Mouse (Mus musculus) neural tube, embryonic 11.5 days (tissue): ENCODE data around the gene Rasgrp4. TPM values are rescaled to one million over a fixed set of nuclear protein-coding genes. Genes with fewer than 3 reads are reported as not detected.

ENCODE experiments used
- ATAC-seq: fragments of 200-750 bp; cut with Nextera tagmentation; 2 replicates; pipeline ENCODE4 v1.8.0; 2017; ENCODE audit warnings: moderate number of reproducible peaks, mild to moderate bottlenecking, moderate TSS enrichment, moderate library complexity; ENCODE audit not compliant: insufficient read depth, low FRiP score, low TSS enrichment
- DNase-seq: peaks from one replicate; pipeline ENCODE4 v3.0.0-alpha.2; 2015; ENCODE audit warnings: low spot score
- H3K27ac ChIP-seq: fragments of 300-500 bp; sonication (generic); 2 replicates; pipeline ENCODE4 v1.5.1; 2014; ENCODE audit warnings: low read depth, mild to moderate bottlenecking, low read length
- H3K27me3 ChIP-seq: fragments of 300-500 bp; sonication (generic); 2 replicates; pipeline ENCODE4 v1.6.1; 2014; ENCODE audit warnings: mild to moderate bottlenecking, low read length, mixed read lengths; ENCODE audit not compliant: control insufficient read depth, insufficient read depth
- H3K36me3 ChIP-seq: fragments of 300-500 bp; sonication (generic); 2 replicates; pipeline ENCODE4 v1.6.1; 2014; ENCODE audit warnings: mild to moderate bottlenecking, low read length, moderate library complexity, mixed read lengths; ENCODE audit not compliant: control insufficient read depth, insufficient read depth
- H3K4me1 ChIP-seq: fragments of 300-500 bp; sonication (generic); 2 replicates; pipeline ENCODE4 v1.6.1; 2014; ENCODE audit warnings: low read length, mixed read lengths; ENCODE audit not compliant: control insufficient read depth, insufficient read depth
- H3K4me2 ChIP-seq: fragments of 300-500 bp; sonication (generic); 2 replicates; pipeline ENCODE4 v1.6.1; 2014; ENCODE audit warnings: low read depth, mild to moderate bottlenecking, moderate library complexity
- H3K4me3 ChIP-seq: fragments of 300-500 bp; sonication (generic); 2 replicates; pipeline ENCODE4 v1.5.1; 2014; ENCODE audit warnings: low read depth, low read length
- H3K9ac ChIP-seq: fragments of 300-500 bp; sonication (generic); 2 replicates; pipeline ENCODE4 v1.6.1; 2014; ENCODE audit warnings: mild to moderate bottlenecking, low read length
- H3K9me3 ChIP-seq: fragments of 300-500 bp; sonication (generic); 2 replicates; pipeline ENCODE4 v1.6.1; 2016; ENCODE audit warnings: low read length; ENCODE audit not compliant: control insufficient read depth
- WGBS: fragments of 180-500 bp; shearing (Covaris S2); extraction: QIAGEN DNeasy Blood & Tissue Kit; methylation state at CpG from one replicate; pipeline ENCODE4 v1.1.7; 2014; 5-methylcytosine and 5-hydroxymethylcytosine counted together
- polyA plus RNA-seq: library from polyadenylated mRNA; unstranded; fragments of >200 nt; fragmentation: Nextera tagmentation; extraction: Ambion mirVana; gene quantifications from 2 replicates; pipeline ENCODE4 v1.2.1, GENCODE M21; 2014

Rasgrp4 gene
- polyA plus RNA-seq, 1 experiment from 2014 or later, result 0.82 TPM

- 4% methylated on average over 54 of the region's 68 CpGs for WGBS
- ATAC-seq, result peak; percentile 83
- peak within 1 kb of the TSS; percentile 97 for H3K4me2 ChIP-seq
- H3K4me1 ChIP-seq, result no peaks in the 10 kb centered on the region
- H3K36me3 ChIP-seq, result no peaks in the 10 kb centered on the region
- peak within 1 kb of the TSS; percentile 79 for H3K4me3 ChIP-seq
- peak within 1 kb of the TSS; percentile 87 for H3K27ac ChIP-seq
- no peaks in the 10 kb centered on the region; the same call in 1 of the 2 replicates for H3K9me3 ChIP-seq
- DNase-seq, result peak; percentile 89
- peak within 1 kb of the TSS; percentile 83 for H3K9ac ChIP-seq
- H3K27me3 ChIP-seq, result peaks cover 7% of the 10 kb centered on the region; the same call in 1 of the 2 replicates
Measured at GRCm38 (mm10) chr7:29155838-29156782, 21.5 kb downstream of the Rasgrp4 start, which contains the start of gene Fam98c. Gene Fam98c, minus strand, starts transcription at chr7:29156234.

- no peaks in the 10 kb centered on the region for H3K36me3 ChIP-seq
- no peak overlapping the region for H3K4me3 ChIP-seq
- DNase-seq (no peak), ATAC-seq (no peak)
- no peaks in the 10 kb centered on the region; the same call in 1 of the 2 replicates for H3K9me3 ChIP-seq
- no peaks in the 10 kb centered on the region for H3K4me1 ChIP-seq
- H3K4me2 ChIP-seq, result no peak overlapping the region
- no peak overlapping the region for H3K27ac ChIP-seq
- WGBS, result 2% methylated on average over 5 of the region's 5 CpGs
- H3K27me3 ChIP-seq, result peaks cover 7% of the 10 kb centered on the region; the same call in 1 of the 2 replicates
- no peak overlapping the region for H3K9ac ChIP-seq
Measured at GRCm38 (mm10) chr7:29158264-29158663, 23.6 kb downstream of the Rasgrp4 start.

GRCm38 (mm10) chr7:29162294-29162693 lies 27.6 kb downstream of the Rasgrp4 start:
- Histone ChIP-seq H3K27ac (no peak overlapping the region), H3K9ac (no peak overlapping the region), H3K4me3 (no peak overlapping the region), H3K4me1 (no peaks in the 10 kb centered on the region), H3K9me3 (no peaks in the 10 kb centered on the region), H3K27me3 (peaks cover 10% of the 10 kb centered on the region), H3K36me3 (no peaks in the 10 kb centered on the region), H3K4me2 (no peak overlapping the region)
- 67% methylated on average over 5 of the region's 5 CpGs for WGBS
- no peak for ATAC-seq
- DNase-seq, result no peak

- peaks cover 13% of the 10 kb centered on the region for H3K27me3 ChIP-seq
- H3K4me2 ChIP-seq, result no peak overlapping the region
- no peak overlapping the region for H3K27ac ChIP-seq
- no peak overlapping the region for H3K9ac ChIP-seq
- no peak for ATAC-seq
- H3K9me3 ChIP-seq, result no peaks in the 10 kb centered on the region
- DNase-seq, result no peak
- 20% methylated on average over 9 of the region's 9 CpGs for WGBS
- no peaks in the 10 kb centered on the region for H3K36me3 ChIP-seq
- peaks cover 4% of the 10 kb centered on the region for H3K4me1 ChIP-seq
- H3K4me3 ChIP-seq, result no peak overlapping the region
Measured at GRCm38 (mm10) chr7:29162750-29163525, 28.3 kb downstream of the Rasgrp4 start.

GRCm38 (mm10) chr7:29167656-29168055 lies 33.0 kb downstream of the Rasgrp4 start:
- ATAC-seq (no peak), DNase-seq (no peak)
- 9% methylated on average over 18 of the region's 19 CpGs for WGBS
- Histone ChIP-seq H3K4me3 (peak overlapping the region; percentile 60), H3K4me1 (peaks cover 16% of the 10 kb centered on the region), H3K9me3 (no peaks in the 10 kb centered on the region), H3K27me3 (peaks cover 22% of the 10 kb centered on the region), H3K27ac (no peak overlapping the region), H3K36me3 (no peaks in the 10 kb centered on the region), H3K4me2 (peak overlapping the region; percentile 67), H3K9ac (peak overlapping the region; percentile 32; the same call in 1 of the 2 replicates)

- H3K4me3 ChIP-seq, result peak overlapping the region; percentile 60
- peak overlapping the region; percentile 67 for H3K4me2 ChIP-seq
- no peaks in the 10 kb centered on the region for H3K9me3 ChIP-seq
- peaks cover 28% of the 10 kb centered on the region for H3K27me3 ChIP-seq
- ATAC-seq (no peak), DNase-seq (no peak)
- peak overlapping the region; percentile 68 for H3K9ac ChIP-seq
- H3K36me3 ChIP-seq, result no peaks in the 10 kb centered on the region
- no peak overlapping the region for H3K27ac ChIP-seq
- H3K4me1 ChIP-seq, result peaks cover 16% of the 10 kb centered on the region
- WGBS, result 2% methylated on average over 10 of the region's 10 CpGs
Measured at GRCm38 (mm10) chr7:29168121-29168695, 33.6 kb downstream of the Rasgrp4 start.

- WGBS, result under 1% methylated on average over 14 of the region's 14 CpGs
- Histone ChIP-seq H3K4me3 (peak overlapping the region; percentile 60), H3K4me2 (peak overlapping the region; percentile 67), H3K27me3 (peaks cover 34% of the 10 kb centered on the region), H3K9ac (peak overlapping the region; percentile 68), H3K9me3 (no peaks in the 10 kb centered on the region), H3K4me1 (peaks cover 16% of the 10 kb centered on the region), H3K27ac (peak overlapping the region; percentile 74), H3K36me3 (peaks cover 3% of the 10 kb centered on the region; the same call in 1 of the 2 replicates)
- DNase-seq (peak; percentile 67), ATAC-seq (0 out of 2 replicates have a peak, but pooled peaks have one; percentile 1)
Measured at GRCm38 (mm10) chr7:29168791-29169230, 34.2 kb downstream of the Rasgrp4 start.
